Mouse (Mus musculus) liver, embryonic 14.5 days (tissue): ENCODE measurements around the gene Iah1. TPM values are rescaled to one million over a fixed set of nuclear protein-coding genes. Genes with fewer than 3 reads are reported as not detected.

Experiments
- ATAC-seq: fragments of 200-750 bp; cut with Nextera tagmentation; 2 replicates; pipeline ENCODE4 v1.8.0; 2017; ENCODE audit warnings: moderate number of reproducible peaks, mild to moderate bottlenecking, moderate library complexity; ENCODE audit not compliant: insufficient read depth
- DNase-seq, 3 experiments: peaks; one replicate each; pipeline ENCODE4 v3.0.0-alpha.2; 2012 to 2013; ENCODE audit warnings: low read depth in 3 of 3, low spot score in 3 of 3
- H3K27ac ChIP-seq: fragments of 300-500 bp; sonication (generic); 2 replicates; pipeline ENCODE4 v1.5.1; 2014; ENCODE audit warnings: moderate library complexity, mild to moderate bottlenecking, control low read depth, inconsistent platforms
- H3K27me3 ChIP-seq: fragments of 300-500 bp; sonication (generic); 2 replicates; pipeline ENCODE4 v1.6.1; 2014; ENCODE audit warnings: mild to moderate bottlenecking, low read length, moderate library complexity; ENCODE audit not compliant: control insufficient read depth, insufficient read depth
- H3K36me3 ChIP-seq: fragments of 300-500 bp; sonication (generic); replicated peaks from 2 replicates; pipeline ENCODE4 v1.6.1; 2014; ENCODE audit warnings: low read depth; ENCODE audit not compliant: control insufficient read depth, insufficient read depth
- H3K4me1 ChIP-seq, 2 experiments: fragments of 200-500 bp in 1 of 2; fragments of 300-500 bp in 1 of 2; sonication (generic) in 1 of 2; replicated peaks; 2 replicates each; pipeline ENCODE4 v1.6.1; 2012 to 2014; ENCODE audit warnings: antibody characterized with exemption in 1 of 2, inconsistent platforms in 1 of 2, low read length in 1 of 2; ENCODE audit not compliant: control insufficient read depth in 2 of 2, insufficient read depth in 2 of 2
- H3K4me2 ChIP-seq: fragments of 300-500 bp; sonication (generic); 2 replicates; pipeline ENCODE4 v1.6.1; 2014; ENCODE audit warnings: low read depth, mild to moderate bottlenecking, control low read depth, moderate library complexity
- H3K4me3 ChIP-seq, 2 experiments: fragments of 200-500 bp in 1 of 2; fragments of 300-500 bp in 1 of 2; sonication (generic) in 1 of 2; 2 replicates each; pipeline ENCODE4 v1.5.1; 2012 to 2014; ENCODE audit warnings: low read depth in 2 of 2, low read length in 2 of 2, mild to moderate bottlenecking in 2 of 2, control low read depth in 1 of 2, inconsistent platforms in 1 of 2, moderate library complexity in 1 of 2; ENCODE audit not compliant: insufficient read depth in 1 of 2
- H3K9ac ChIP-seq: fragments of 300-500 bp; sonication (generic); replicated peaks from 2 replicates; pipeline ENCODE4 v1.6.1; 2014; ENCODE audit warnings: mild to moderate bottlenecking, control low read depth, moderate library complexity
- H3K9me3 ChIP-seq: fragments of 300-500 bp; sonication (generic); 2 replicates; pipeline ENCODE4 v1.6.1; 2016; ENCODE audit warnings: low read length, mixed read lengths; ENCODE audit not compliant: control insufficient read depth
- CTCF ChIP-seq: IDR thresholded peaks from 2 replicates; pipeline ENCODE4 v1.5.1; 2016; ENCODE audit warnings: antibody characterized with exemption, low read depth, control low read depth
- EP300 ChIP-seq: IDR thresholded peaks from 2 replicates; pipeline ENCODE4 v1.6.1; 2016; ENCODE audit warnings: antibody characterized with exemption, low read depth
- WGBS: fragments of 180-500 bp; shearing (Covaris S2); extraction: QIAGEN DNeasy Blood & Tissue Kit; methylation state at CpG from one replicate; pipeline ENCODE4 v1.1.7; 2014; ENCODE audit not compliant: insufficient replicate concordance; 5-methylcytosine and 5-hydroxymethylcytosine counted together
- polyA plus RNA-seq, 2 experiments: library from polyadenylated mRNA; depleted of rRNA in 1 of 2; stranded (reverse) in 1 of 2; unstranded in 1 of 2; fragments of >200 nt; fragmentation: Nextera tagmentation in 1 of 2; extraction: Ambion mirVana in 1 of 2; gene quantifications; 2 replicates each; pipeline versions ENCODE4 v1.2.1 to v1.2.3; 2012 to 2014

The Iah1 gene
- polyA plus RNA-seq, 2 experiments = 27.2 to 34.0 TPM

DNA sequence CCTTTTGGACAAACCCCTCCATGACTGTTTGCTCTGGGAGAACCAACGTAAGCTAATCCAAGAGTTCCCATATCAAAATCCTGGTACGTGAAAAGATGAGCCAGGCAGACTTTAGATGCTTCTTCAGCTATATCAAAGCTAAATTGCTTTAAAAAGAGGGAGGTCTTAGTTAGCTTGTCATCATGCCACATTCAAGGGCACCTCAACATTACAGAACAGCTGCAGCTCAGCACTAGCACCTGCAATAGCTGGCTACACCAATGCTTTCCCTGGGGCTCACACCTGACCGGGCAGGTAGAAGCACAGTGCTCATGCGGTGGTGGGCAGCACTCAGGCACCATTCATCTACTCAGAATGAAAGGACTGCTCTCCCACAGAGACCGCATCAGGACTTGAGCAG, 24.5 kb downstream of the Iah1 start:
- H3K4me1 ChIP-seq = no peaks in the 10 kb centered on the region
- 86% methylated on average over 5 of the region's 5 CpGs for WGBS
- peaks cover 19% of the 10 kb centered on the region for H3K36me3 ChIP-seq
- H3K4me2 ChIP-seq = no peak overlapping the region
- ATAC-seq (no peak), DNase-seq (no peak)
- TF ChIP-seq CTCF = no peak
- no peak for TF ChIP-seq EP300
- no peaks in the 10 kb centered on the region for H3K9me3 ChIP-seq
- no peak overlapping the region for H3K27ac ChIP-seq
- no peak overlapping the region for H3K9ac ChIP-seq
- H3K27me3 ChIP-seq = no peaks in the 10 kb centered on the region
- H3K4me3 ChIP-seq = no peak overlapping the region

DNA sequence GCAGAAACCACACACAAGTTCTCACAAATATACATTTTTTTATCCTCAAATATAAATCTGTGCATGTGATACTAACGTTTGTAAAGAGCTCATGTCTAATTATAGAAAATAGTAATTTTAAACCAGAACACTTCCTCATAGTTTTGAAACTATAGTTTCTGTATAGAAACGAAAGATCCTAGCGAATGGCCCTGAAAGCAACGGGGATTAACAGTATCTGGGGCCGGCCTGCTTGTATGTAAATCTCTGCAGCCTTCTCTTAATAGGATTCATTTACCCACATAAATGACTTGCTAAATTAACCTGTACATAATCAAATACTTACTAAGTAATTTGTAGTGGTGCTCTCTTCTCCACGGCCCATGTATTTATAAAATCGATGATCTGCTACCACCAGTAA, 30.8 kb downstream of the Iah1 start:
- no peak for ATAC-seq
- no peak overlapping the region for H3K9ac ChIP-seq
- H3K27ac ChIP-seq = no peak overlapping the region
- H3K4me3 ChIP-seq = no peak overlapping the region
- H3K4me2 ChIP-seq = no peak overlapping the region
- H3K4me1 ChIP-seq = no peaks in the 10 kb centered on the region
- no peak for TF ChIP-seq CTCF
- TF ChIP-seq EP300 = no peak
- no peak for DNase-seq
- WGBS = 77% methylated on average over 7 of the region's 7 CpGs
- no peaks in the 10 kb centered on the region for H3K27me3 ChIP-seq
- H3K36me3 ChIP-seq = peaks cover 34% of the 10 kb centered on the region
- H3K9me3 ChIP-seq = no peaks in the 10 kb centered on the region

DNA sequence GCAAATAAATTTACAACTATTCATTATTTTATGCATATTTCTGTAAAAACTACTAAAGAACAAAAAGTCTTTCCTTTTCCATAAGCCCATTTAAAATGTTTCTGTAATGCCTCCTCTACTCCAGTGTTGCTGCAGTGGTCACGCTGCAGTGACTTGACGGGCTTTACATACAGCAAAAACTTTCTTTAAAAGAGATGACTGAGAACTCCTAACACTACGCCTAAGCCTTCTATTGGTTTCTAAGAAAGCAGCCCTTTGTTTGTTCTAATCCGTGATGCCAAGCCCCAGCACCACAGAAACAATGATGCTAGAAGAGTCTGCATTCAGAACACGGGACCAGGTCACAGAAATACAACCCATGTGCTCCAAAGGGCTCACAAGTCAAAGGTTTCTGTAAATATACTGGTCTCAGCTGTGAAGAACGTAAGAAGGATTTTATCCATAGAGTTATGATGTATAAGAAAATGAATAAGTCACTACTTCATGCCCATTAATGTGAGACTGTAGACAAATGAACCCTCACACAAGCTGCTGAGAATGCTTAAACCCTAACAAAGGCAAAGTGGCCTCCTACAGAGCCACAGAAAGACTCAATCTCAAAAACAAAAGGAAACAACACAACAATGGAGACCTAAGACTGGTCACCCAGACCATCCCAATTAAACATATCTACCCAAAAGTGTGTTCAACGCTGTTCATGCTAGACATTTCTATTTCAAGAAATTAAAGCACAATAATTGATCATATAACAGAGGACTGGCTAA, 34.1 kb downstream of the Iah1 start:
- Histone ChIP-seq H3K27ac (no peak overlapping the region), H3K36me3 (peaks cover 41% of the 10 kb centered on the region), H3K9ac (no peak overlapping the region), H3K27me3 (no peaks in the 10 kb centered on the region), H3K4me3 (no peak overlapping the region), H3K4me2 (no peak overlapping the region), H3K4me1 (no peaks in the 10 kb centered on the region), H3K9me3 (no peaks in the 10 kb centered on the region)
- ATAC-seq (no peak), DNase-seq (no peak)
- 80% methylated on average over 7 of the region's 7 CpGs for WGBS
- TF ChIP-seq EP300 = no peak
- no peak for TF ChIP-seq CTCF

DNA sequence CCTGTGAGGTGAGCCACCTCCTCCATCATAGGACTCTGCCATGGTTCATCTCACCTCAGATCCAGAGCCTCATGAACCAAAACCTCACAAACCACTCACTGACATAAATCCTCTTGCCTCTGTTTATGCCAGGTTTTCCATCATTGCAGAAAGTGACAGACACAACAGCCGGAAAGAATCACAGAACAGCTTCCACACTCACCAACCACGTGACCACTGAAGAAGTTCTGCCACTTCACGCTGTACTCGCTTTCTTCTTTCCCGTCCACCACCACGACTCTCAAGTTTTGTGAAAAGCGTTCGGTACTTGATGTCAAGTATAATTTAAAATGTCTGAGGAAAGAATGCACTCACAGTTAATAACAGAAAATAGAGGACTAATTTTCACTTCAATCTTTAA, 37.5 kb downstream of the Iah1 start:
- H3K9ac ChIP-seq = no peak overlapping the region
- H3K36me3 ChIP-seq = peaks cover 39% of the 10 kb centered on the region
- DNase-seq (no peak), ATAC-seq (no peak)
- H3K27ac ChIP-seq = no peak overlapping the region
- no peaks in the 10 kb centered on the region for H3K9me3 ChIP-seq
- H3K4me3 ChIP-seq = no peak overlapping the region
- 85% methylated on average over 8 of the region's 8 CpGs for WGBS
- no peak overlapping the region for H3K4me2 ChIP-seq
- no peaks in the 10 kb centered on the region for H3K27me3 ChIP-seq
- H3K4me1 ChIP-seq = no peaks in the 10 kb centered on the region
- no peak for TF ChIP-seq CTCF
- no peak for TF ChIP-seq EP300

DNA sequence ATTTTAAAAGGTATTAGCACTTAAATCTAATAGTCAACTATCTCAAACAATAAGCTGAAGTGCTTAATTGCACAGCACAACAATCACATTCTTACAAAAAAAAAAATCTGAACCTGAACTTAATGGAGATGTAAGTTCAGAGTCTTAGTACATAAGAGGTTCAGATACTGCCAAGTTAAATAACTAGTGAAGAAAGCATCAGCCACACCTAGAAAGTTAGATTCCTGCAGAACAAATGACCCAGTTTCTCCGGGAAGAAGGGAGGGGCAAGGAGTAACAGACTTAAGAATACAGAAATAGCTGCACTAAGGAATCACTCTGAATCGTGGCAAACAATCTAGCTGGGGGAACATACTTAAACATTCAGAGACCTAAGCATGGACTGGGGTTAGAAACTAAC, 46.5 kb downstream of the Iah1 start:
- Histone ChIP-seq H3K27me3 (no peaks in the 10 kb centered on the region), H3K4me1 (peaks cover 5% of the 10 kb centered on the region in 2 experiments; a peak in 3 of 4 replicates), H3K4me3 (no peak overlapping the region), H3K27ac (no peak overlapping the region), H3K9ac (no peak overlapping the region), H3K9me3 (no peaks in the 10 kb centered on the region), H3K4me2 (no peak overlapping the region), H3K36me3 (peaks cover 4% of the 10 kb centered on the region; the same call in 1 of the 2 replicates)
- no peak for DNase-seq
- WGBS = 58% methylated on average over 2 of the region's 2 CpGs
- no peak for ATAC-seq
- TF ChIP-seq EP300 = no peak
- TF ChIP-seq CTCF = no peak
